Mouse (Mus musculus) CH12.LX (cell line): ENCODE measurements at regions not wholly inside any gene's neighbourhood (a gene's known extent, or its start where the extent isn't known, plus 50 kb on each side); places are given as distances from the start of the nearest gene placed in this dataset.

Source experiments
- DNase-seq: peaks from one replicate; pipeline ENCODE4 v3.0.0-alpha.2; 2013; ENCODE audit errors: extremely low read depth
- H3K27ac ChIP-seq: 2 replicates; pipeline ENCODE4 v1.5.1; 2012; ENCODE audit warnings: low read depth, mild to moderate bottlenecking, control low read depth, moderate library complexity; ENCODE audit not compliant: insufficient read depth
- H3K27me3 ChIP-seq: replicated peaks from 2 replicates; pipeline ENCODE3; 2012; ENCODE audit warnings: inconsistent platforms
- H3K36me3 ChIP-seq, 2 experiments: replicated peaks in 1 of 2; 2 replicates each; pipeline versions ENCODE3 to v1.6.1; 2012; ENCODE audit warnings: inconsistent platforms in 1 of 2, low read length in 1 of 2, mild to moderate bottlenecking in 1 of 2, mixed read lengths in 1 of 2, moderate library complexity in 1 of 2; ENCODE audit not compliant: control insufficient read depth in 1 of 2, insufficient read depth in 1 of 2
- H3K4me1 ChIP-seq, 2 experiments: 2 replicates each; pipeline ENCODE4 v1.6.1; 2012; ENCODE audit warnings: inconsistent platforms in 1 of 2, moderate library complexity in 1 of 2; ENCODE audit not compliant: insufficient read depth in 2 of 2, control insufficient read depth in 1 of 2
- H3K4me2 ChIP-seq: 2 replicates; pipeline ENCODE4 v1.6.1; 2012; ENCODE audit warnings: low read depth, mild to moderate bottlenecking, control low read depth; ENCODE audit not compliant: poor library complexity, insufficient read depth, severe bottlenecking
- H3K4me3 ChIP-seq, 3 experiments: fragments of 150-350 bp in 1 of 3; sonication (generic) in 1 of 3; replicated peaks in 1 of 3; 2 replicates each; pipeline versions ENCODE3 to v1.5.1; 2011 to 2012; ENCODE audit warnings: low read depth in 2 of 3, low read length in 2 of 3, mild to moderate bottlenecking in 2 of 3, moderate library complexity in 2 of 3, control low read depth in 1 of 3, improper control_type of control experiment in 1 of 3, inconsistent platforms in 1 of 3, mixed read lengths in 1 of 3; ENCODE audit not compliant: poor library complexity in 1 of 3
- H3K79me2 ChIP-seq: replicated peaks from 2 replicates; pipeline ENCODE4 v1.6.1; 2012; ENCODE audit warnings: mild to moderate bottlenecking, moderate library complexity; ENCODE audit not compliant: control insufficient read depth, poor library complexity, insufficient read depth, severe bottlenecking; ENCODE audit errors: extremely low read depth
- H3K9ac ChIP-seq: 2 replicates; pipeline ENCODE4 v1.6.1; 2012; ENCODE audit warnings: low read depth, mild to moderate bottlenecking, control low read depth, moderate library complexity; ENCODE audit not compliant: insufficient read depth
- H3K9me3 ChIP-seq: replicated peaks from 2 replicates; pipeline ENCODE3; 2012; ENCODE audit warnings: low read length, inconsistent platforms, mixed read lengths
- BHLHE40 ChIP-seq: IDR thresholded peaks from 2 replicates; pipeline ENCODE4 v1.6.1; 2011; ENCODE audit warnings: mild to moderate bottlenecking, low read depth, low read length, improper control_type of control experiment
- CHD2 ChIP-seq: IDR thresholded peaks from 2 replicates; pipeline ENCODE4 v1.6.1; 2011; ENCODE audit warnings: low read length, improper control_type of control experiment
- CTCF ChIP-seq, 2 experiments: IDR thresholded peaks in 1 of 2; conservative IDR thresholded peaks in 1 of 2; 2 replicates each; pipeline ENCODE4 v1.5.1; 2011 to 2012; ENCODE audit warnings: low read depth in 2 of 2, low read length in 2 of 2, improper control_type of control experiment in 1 of 2, inconsistent platforms in 1 of 2, mild to moderate bottlenecking in 1 of 2, moderate library complexity in 1 of 2
- EP300 ChIP-seq: IDR thresholded peaks from 2 replicates; pipeline ENCODE4 v1.6.1; 2011; ENCODE audit warnings: low read length, improper control_type of control experiment
- ETS1 ChIP-seq: conservative IDR thresholded peaks from 2 replicates; pipeline ENCODE4 v1.6.1; 2012; ENCODE audit warnings: low read depth, mild to moderate bottlenecking, inconsistent platforms, low read length, improper control_type of control experiment, moderate library complexity
- IRF4 ChIP-seq: IDR thresholded peaks from 2 replicates; pipeline ENCODE4 v1.6.1; 2014; ENCODE audit warnings: low read depth, mild to moderate bottlenecking, inconsistent platforms, low read length, improper control_type of control experiment
- KAT2A ChIP-seq: IDR thresholded peaks from 2 replicates; pipeline ENCODE4 v1.6.1; 2012; ENCODE audit warnings: low read length, improper control_type of control experiment, inconsistent platforms; ENCODE audit not compliant: insufficient replicate concordance
- MAX ChIP-seq: IDR thresholded peaks from 2 replicates; pipeline ENCODE4 v1.6.1; 2011; ENCODE audit warnings: low read length, improper control_type of control experiment
- MAZ ChIP-seq: IDR thresholded peaks from 2 replicates; pipeline ENCODE4 v1.6.1; 2012; ENCODE audit warnings: low read depth, mild to moderate bottlenecking, inconsistent platforms, low read length, improper control_type of control experiment, moderate library complexity
- MEF2A ChIP-seq: IDR thresholded peaks from 2 replicates; pipeline ENCODE4 v1.6.1; 2014; ENCODE audit warnings: low read depth, mild to moderate bottlenecking, inconsistent platforms, low read length, improper control_type of control experiment, borderline replicate concordance
- NRF1 ChIP-seq: IDR thresholded peaks from 2 replicates; pipeline ENCODE4 v1.6.1; 2014; ENCODE audit warnings: low read depth, mild to moderate bottlenecking, inconsistent platforms, low read length, improper control_type of control experiment, moderate library complexity
- PAX5 ChIP-seq: IDR thresholded peaks from 2 replicates; pipeline ENCODE4 v1.6.1; 2012; ENCODE audit warnings: low read length, inconsistent platforms, mixed read lengths
- POLR2A ChIP-seq: IDR thresholded peaks from 2 replicates; pipeline ENCODE4 v1.6.1; 2011; ENCODE audit warnings: low read depth, mild to moderate bottlenecking, improper control_type of control experiment, low read length
- POLR2AphosphoS2 ChIP-seq: IDR thresholded peaks from 2 replicates; pipeline ENCODE4 v1.6.1; 2011; ENCODE audit warnings: low read depth, low read length, improper control_type of control experiment
- SMC3 ChIP-seq: IDR thresholded peaks from 2 replicates; pipeline ENCODE4 v1.6.1; 2011; ENCODE audit warnings: low read depth, low read length, improper control_type of control experiment
- TBP ChIP-seq: conservative IDR thresholded peaks from 2 replicates; pipeline ENCODE4 v1.6.1; 2011; ENCODE audit warnings: low read depth, low read length, improper control_type of control experiment
- UBTF ChIP-seq: IDR thresholded peaks from 2 replicates; pipeline ENCODE4 v1.6.1; 2012; ENCODE audit warnings: low read depth, mild to moderate bottlenecking, inconsistent platforms, low read length, improper control_type of control experiment, moderate library complexity
- ZKSCAN1 ChIP-seq: IDR thresholded peaks from 2 replicates; pipeline ENCODE4 v1.6.1; 2012; ENCODE audit warnings: low read depth, inconsistent platforms, low read length, improper control_type of control experiment, borderline replicate concordance
- ZMIZ1 ChIP-seq: IDR thresholded peaks from 2 replicates; pipeline ENCODE4 v1.6.1; 2012; ENCODE audit warnings: low read depth, mild to moderate bottlenecking, inconsistent platforms, low read length, improper control_type of control experiment
- ZNF384 ChIP-seq: IDR thresholded peaks from 2 replicates; pipeline ENCODE4 v1.6.1; 2012; ENCODE audit warnings: low read depth, low read length, improper control_type of control experiment, inconsistent platforms
- dilution Hi-C: fragments of 300-500 bp; cut with MboI; formaldehyde crosslinking; loops from 2 replicates; pipeline ENCODE4 v1.14.3; 2020; ENCODE audit warnings: low sequenced_read_pairs; ENCODE audit not compliant: extremely low pct_unique_long_range_greater_than_20kb, extremely low pct_ligation_motif_present
- in situ Hi-C: fragments of 300-500 bp; cut with MboI; formaldehyde crosslinking; loops from 3 replicates; pipeline ENCODE4 v1.14.3; 2019; ENCODE audit warnings: low sequenced_read_pairs, low pct_ligation_motif_present, low pct_unique_long_range_greater_than_20kb, mixed read lengths

DNA sequence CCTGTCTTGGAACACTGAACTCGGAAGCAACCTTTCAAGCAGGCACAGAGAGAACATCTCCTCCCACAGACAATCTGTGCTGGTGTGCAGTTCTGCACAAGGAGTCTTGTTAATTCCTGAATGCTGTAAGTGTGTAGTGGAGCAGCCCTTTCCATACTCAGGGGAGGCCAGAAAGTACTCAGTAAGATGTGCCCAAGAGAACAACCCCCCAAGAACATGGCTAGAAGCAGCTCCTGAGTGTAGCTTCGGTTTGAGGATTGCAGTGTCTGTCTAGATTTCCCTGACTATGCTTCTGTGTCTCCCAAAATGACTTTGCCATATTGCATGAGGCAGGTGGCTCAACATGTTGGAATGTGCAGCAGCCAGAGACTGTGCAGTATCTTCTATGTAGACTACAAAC, 148.8 kb upstream of the Shisa6 start:
- DNase-seq, result no peak
- Histone ChIP-seq H3K36me3 (no peaks in the 10 kb centered on the region), H3K4me1 (no peaks in the 10 kb centered on the region), H3K27me3 (peaks cover 78% of the 10 kb centered on the region), H3K9ac (no peak overlapping the region), H3K4me2 (no peak overlapping the region), H3K4me3 (no peak overlapping the region), H3K79me2 (no peaks in the 10 kb centered on the region), H3K9me3 (peaks cover 3% of the 10 kb centered on the region), H3K27ac (no peak overlapping the region)
- dilution Hi-C loops, result no loop called here
- no peak for TF ChIP-seq KAT2A
- no peak for TF ChIP-seq SMC3
- no peak for TF ChIP-seq IRF4
- no peak for TF ChIP-seq EP300
- no peak for TF ChIP-seq PAX5
- TF ChIP-seq ZMIZ1, result no peak
- TF ChIP-seq TBP, result no peak
- no peak for TF ChIP-seq ZKSCAN1
- TF ChIP-seq CHD2, result no peak
- TF ChIP-seq ETS1, result no peak
- TF ChIP-seq UBTF, result no peak
- no peak for TF ChIP-seq ZNF384
- no peak for TF ChIP-seq MAZ
- TF ChIP-seq CTCF (conservative IDR thresholded peaks at IDR 0.05 in 1 of 2, IDR thresholded peaks at IDR 0.05 in 1 of 2; ENCODE audit: low read depth in 2 of 2, low read length in 2 of 2), result no peak
- no peak for TF ChIP-seq BHLHE40
- TF ChIP-seq POLR2A, result no peak
- no peak for TF ChIP-seq MEF2A
- TF ChIP-seq NRF1, result no peak
- no peak for TF ChIP-seq POLR2AphosphoS2
- in situ Hi-C loops, result loop anchor here (10.0 kb wide), 1 partner anchor 210 kb away; no protein-coding TSS in a partner anchor

DNA sequence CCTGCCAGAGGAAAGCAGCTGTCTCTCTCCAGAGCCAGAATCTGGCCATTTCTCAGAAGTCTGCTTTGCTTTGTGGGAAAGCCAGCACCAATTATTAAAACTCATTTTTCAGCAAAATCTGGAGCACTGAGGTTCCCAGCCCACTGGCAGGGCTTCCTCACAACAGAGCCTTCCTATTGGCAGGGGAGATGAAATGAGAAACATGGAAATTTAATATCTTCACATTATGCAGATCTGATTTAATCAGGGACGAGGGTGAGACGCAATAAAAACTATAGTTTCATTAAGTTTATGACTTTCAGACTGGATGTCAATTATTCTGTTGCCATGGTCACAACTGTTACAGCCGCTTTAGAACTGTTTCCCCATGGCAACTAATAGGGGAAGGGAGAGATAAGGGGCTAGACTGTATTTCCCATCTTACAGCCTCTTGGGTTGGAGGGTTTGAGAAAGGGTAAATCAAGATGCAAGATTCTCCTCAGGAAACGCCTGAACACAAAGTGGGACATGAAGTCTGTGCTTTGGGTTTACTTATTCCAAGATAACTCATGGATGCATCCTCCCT, 154.4 kb upstream of the Shisa6 start:
- Histone ChIP-seq H3K27ac (no peak overlapping the region), H3K4me2 (no peak overlapping the region), H3K27me3 (peaks cover 52% of the 10 kb centered on the region), H3K36me3 (no peaks in the 10 kb centered on the region), H3K9ac (no peak overlapping the region), H3K4me1 (no peaks in the 10 kb centered on the region), H3K9me3 (peaks cover 3% of the 10 kb centered on the region), H3K79me2 (no peaks in the 10 kb centered on the region), H3K4me3 (no peak overlapping the region)
- in situ Hi-C loops (no loop called here), dilution Hi-C loops (no loop called here)
- no peak for TF ChIP-seq MAX
- no peak for DNase-seq
